Mouse (Mus musculus) hindbrain, embryonic 14.5 days (tissue): ENCODE measurements at regions not wholly inside any gene's neighbourhood (a gene's known extent, or its start where the extent isn't known, plus 50 kb on each side); places are given as distances from the start of the nearest gene placed in this dataset.
"Not testable (repeated sequence)": the region's sequence is repeated elsewhere in the genome, so short reads cannot be mapped to it uniquely, and the experiment has no call there.

Experiments used
- ATAC-seq: fragments of 200-750 bp; cut with Nextera tagmentation; 2 replicates; pipeline ENCODE4 v1.8.0; 2017; ENCODE audit warnings: moderate number of reproducible peaks, mild to moderate bottlenecking, moderate TSS enrichment, moderate library complexity; ENCODE audit not compliant: low FRiP score
- DNase-seq: peaks from one replicate; pipeline ENCODE4 v3.0.0-alpha.2; 2015; ENCODE audit warnings: low spot score
- H3K27ac ChIP-seq: fragments of 300-500 bp; sonication (generic); 2 replicates; pipeline ENCODE4 v1.5.1; 2014; ENCODE audit warnings: mild to moderate bottlenecking, moderate library complexity
- H3K27me3 ChIP-seq: fragments of 300-500 bp; sonication (generic); 2 replicates; pipeline ENCODE4 v1.6.1; 2014; ENCODE audit warnings: mild to moderate bottlenecking, low read length, mixed read lengths; ENCODE audit not compliant: control insufficient read depth, insufficient read depth
- H3K36me3 ChIP-seq: fragments of 300-500 bp; sonication (generic); replicated peaks from 2 replicates; pipeline ENCODE4 v1.6.1; 2014; ENCODE audit not compliant: control insufficient read depth, insufficient read depth
- H3K4me1 ChIP-seq: fragments of 300-500 bp; sonication (generic); replicated peaks from 2 replicates; pipeline ENCODE4 v1.6.1; 2014; ENCODE audit warnings: antibody characterized with exemption, low read length, mixed read lengths; ENCODE audit not compliant: control insufficient read depth, insufficient read depth
- H3K4me2 ChIP-seq: fragments of 300-500 bp; sonication (generic); replicated peaks from 2 replicates; pipeline ENCODE4 v1.6.1; 2014; ENCODE audit warnings: mild to moderate bottlenecking, moderate library complexity
- H3K4me3 ChIP-seq: fragments of 300-500 bp; sonication (generic); replicated peaks from 2 replicates; pipeline ENCODE4 v1.5.1; 2014; ENCODE audit warnings: mild to moderate bottlenecking, low read length
- H3K9ac ChIP-seq: fragments of 300-500 bp; sonication (generic); 2 replicates; pipeline ENCODE4 v1.6.1; 2014
- H3K9me3 ChIP-seq: fragments of 300-500 bp; sonication (generic); 2 replicates; pipeline ENCODE4 v1.6.1; 2016; ENCODE audit warnings: low read length; ENCODE audit not compliant: control insufficient read depth
- WGBS: fragments of 180-500 bp; shearing (Covaris S2); extraction: QIAGEN DNeasy Blood & Tissue Kit; methylation state at CpG from one replicate; pipeline ENCODE4 v1.1.7; 2014; 5-methylcytosine and 5-hydroxymethylcytosine counted together

DNA sequence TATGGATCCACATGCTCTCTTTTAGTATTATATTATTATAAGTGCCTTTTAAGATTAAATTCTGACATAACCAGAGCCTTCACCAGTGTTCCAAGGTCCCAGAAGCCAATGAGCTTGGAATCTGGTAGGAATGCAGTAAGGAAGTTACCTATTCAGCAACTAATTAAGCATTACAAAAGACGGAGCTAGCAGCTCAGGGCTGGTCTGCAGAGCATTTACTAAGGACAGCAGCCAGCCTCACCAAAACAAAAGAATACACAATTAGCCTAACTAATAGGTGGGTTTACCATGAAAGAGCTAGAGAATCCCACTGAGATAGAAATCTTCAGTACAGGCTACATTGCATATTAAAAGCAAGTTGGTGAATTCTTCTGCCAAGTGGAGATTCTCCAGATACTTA lies 164.1 kb downstream of the Rdh14 start:
- not testable (repeated sequence) for H3K27ac ChIP-seq, H3K4me3 ChIP-seq, H3K36me3 ChIP-seq, H3K4me1 ChIP-seq, H3K27me3 ChIP-seq, H3K9me3 ChIP-seq, DNase-seq, ATAC-seq, H3K9ac ChIP-seq, H3K4me2 ChIP-seq
- WGBS: 80% methylated on average over 1 of the region's 1 CpGs

DNA sequence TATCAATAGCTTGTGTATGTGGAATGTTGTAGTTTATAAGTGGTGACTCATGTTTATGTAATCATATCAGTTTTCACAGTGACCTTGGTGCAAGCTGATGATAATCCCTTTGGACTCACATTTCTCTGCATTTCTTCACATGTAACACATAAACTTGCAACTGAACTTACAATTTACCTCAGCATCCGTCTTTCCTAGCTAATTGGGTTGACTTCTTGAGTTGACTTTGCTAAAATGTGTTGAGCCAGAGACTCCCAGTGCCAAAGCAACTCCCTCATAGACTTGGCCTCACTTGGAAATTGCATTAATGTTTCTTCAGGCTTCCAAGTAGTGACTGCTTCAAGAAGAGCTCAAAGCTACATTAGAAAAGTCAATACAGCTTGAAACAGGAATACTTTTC lies 172.4 kb downstream of the Rdh14 start:
- no peak for ATAC-seq
- WGBS: 63% methylated on average over 1 of the region's 1 CpGs
- H3K27ac ChIP-seq: no peak overlapping the region
- H3K9ac ChIP-seq: no peak overlapping the region
- no peaks in the 10 kb centered on the region for H3K36me3 ChIP-seq
- H3K4me2 ChIP-seq: no peak overlapping the region
- no peak for DNase-seq
- H3K9me3 ChIP-seq: no peaks in the 10 kb centered on the region
- H3K27me3 ChIP-seq: no peaks in the 10 kb centered on the region
- no peak overlapping the region for H3K4me3 ChIP-seq
- no peaks in the 10 kb centered on the region for H3K4me1 ChIP-seq

DNA sequence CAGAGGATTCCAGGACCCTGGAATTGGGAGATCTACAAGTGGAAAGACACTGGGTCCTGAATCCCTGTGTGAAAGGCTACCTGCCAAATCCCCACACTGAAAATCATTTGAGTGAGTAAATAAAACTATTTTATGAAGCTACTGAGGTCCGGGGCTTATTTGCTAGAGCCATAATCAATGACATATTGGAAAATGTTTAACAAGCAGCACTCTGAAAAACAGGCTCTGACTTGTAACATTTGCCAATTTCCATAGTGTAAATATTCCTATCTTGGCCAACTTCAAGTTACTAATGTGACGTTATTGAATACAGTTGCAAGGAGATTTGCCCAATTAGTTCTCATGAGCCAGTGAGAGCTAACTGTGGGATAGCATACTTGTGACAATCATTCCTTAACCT lies 177.3 kb downstream of the Rdh14 start:
- DNase-seq (no peak), ATAC-seq (no peak)
- no peaks in the 10 kb centered on the region for H3K36me3 ChIP-seq
- H3K4me2 ChIP-seq: no peak overlapping the region
- H3K27me3 ChIP-seq: no peaks in the 10 kb centered on the region
- H3K4me1 ChIP-seq: no peaks in the 10 kb centered on the region
- no peak overlapping the region for H3K4me3 ChIP-seq
- no peak overlapping the region for H3K27ac ChIP-seq
- 91% methylated on average over 2 of the region's 2 CpGs for WGBS
- no peaks in the 10 kb centered on the region for H3K9me3 ChIP-seq
- H3K9ac ChIP-seq: no peak overlapping the region

- Histone ChIP-seq H3K9me3 (no peaks in the 10 kb centered on the region), H3K9ac (no peak overlapping the region), H3K27me3 (no peaks in the 10 kb centered on the region), H3K4me1 (no peaks in the 10 kb centered on the region), H3K4me2 (no peak overlapping the region), H3K36me3 (no peaks in the 10 kb centered on the region), H3K4me3 (no peak overlapping the region), H3K27ac (no peak overlapping the region)
- DNase-seq (no peak), ATAC-seq (no peak)
- 57% methylated on average over 11 of the region's 11 CpGs for WGBS
Measured at GRCm38 (mm10) chr12:10571643-10572377, 181.2 kb downstream of the Rdh14 start.

DNA sequence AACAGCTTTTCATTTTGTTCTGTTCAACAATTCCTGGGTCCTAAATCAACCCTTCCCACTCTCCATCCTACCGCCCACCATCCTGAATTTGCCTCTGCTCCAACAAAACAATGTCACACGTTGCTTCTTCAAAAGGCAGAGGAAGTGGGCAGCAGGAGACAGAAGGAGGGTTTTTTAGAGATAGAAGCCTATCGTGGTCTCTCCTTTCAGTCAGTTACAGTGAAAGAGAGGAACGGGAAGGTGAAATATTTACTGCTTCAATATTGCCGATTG lies 181.7 kb downstream of the Rdh14 start:
- no peak overlapping the region for H3K4me3 ChIP-seq
- 71% methylated on average over 5 of the region's 5 CpGs for WGBS
- no peaks in the 10 kb centered on the region for H3K9me3 ChIP-seq
- ATAC-seq (no peak), DNase-seq (no peak)
- H3K27me3 ChIP-seq: no peaks in the 10 kb centered on the region
- H3K27ac ChIP-seq: no peak overlapping the region
- no peak overlapping the region for H3K9ac ChIP-seq
- no peaks in the 10 kb centered on the region for H3K36me3 ChIP-seq
- no peaks in the 10 kb centered on the region for H3K4me1 ChIP-seq
- H3K4me2 ChIP-seq: no peak overlapping the region

DNA sequence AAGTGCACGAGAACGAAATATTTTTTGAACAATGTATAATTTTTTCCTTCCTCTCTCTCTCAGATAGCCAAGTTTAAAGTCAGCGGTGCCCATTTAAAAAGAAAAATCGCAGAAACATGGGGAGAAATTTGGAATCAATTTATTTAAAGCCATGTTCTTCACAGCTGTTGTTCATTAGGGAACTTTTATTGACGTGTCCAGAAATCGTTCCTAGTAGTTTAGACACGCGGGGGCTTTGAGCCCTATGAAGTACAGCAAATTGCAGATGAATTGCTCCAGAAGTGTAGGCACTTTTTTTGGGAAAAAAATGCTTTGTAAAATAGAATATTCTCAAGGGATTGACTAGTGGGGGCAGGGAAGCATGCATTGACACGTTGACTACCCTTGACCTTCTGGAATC lies 182.8 kb downstream of the Rdh14 start:
- no peak for ATAC-seq
- WGBS: 90% methylated on average over 9 of the region's 9 CpGs
- no peak for DNase-seq
- Histone ChIP-seq H3K36me3 (no peaks in the 10 kb centered on the region), H3K4me2 (no peak overlapping the region), H3K9me3 (no peaks in the 10 kb centered on the region), H3K27me3 (no peaks in the 10 kb centered on the region), H3K27ac (no peak overlapping the region), H3K4me1 (no peaks in the 10 kb centered on the region), H3K4me3 (no peak overlapping the region), H3K9ac (no peak overlapping the region)

- Histone ChIP-seq H3K4me2 (no peak overlapping the region), H3K4me1 (no peaks in the 10 kb centered on the region), H3K36me3 (no peaks in the 10 kb centered on the region), H3K27ac (no peak overlapping the region), H3K4me3 (no peak overlapping the region), H3K27me3 (no peaks in the 10 kb centered on the region), H3K9me3 (no peaks in the 10 kb centered on the region), H3K9ac (no peak overlapping the region)
- ATAC-seq (no peak), DNase-seq (no peak)
- WGBS: 79% methylated on average over 4 of the region's 4 CpGs
Measured at GRCm38 (mm10) chr12:10582840-10583614, 192.5 kb downstream of the Rdh14 start.

GRCm38 (mm10) chr12:10584026-10584425 lies 193.5 kb downstream of the Rdh14 start:
- Histone ChIP-seq H3K27ac (no peak overlapping the region), H3K9ac (no peak overlapping the region), H3K4me3 (no peak overlapping the region), H3K4me2 (no peak overlapping the region), H3K4me1 (no peaks in the 10 kb centered on the region), H3K36me3 (no peaks in the 10 kb centered on the region), H3K27me3 (no peaks in the 10 kb centered on the region), H3K9me3 (no peaks in the 10 kb centered on the region)
- ATAC-seq: no peak
- DNase-seq: no peak
- WGBS: 64% methylated on average over 7 of the region's 7 CpGs

- no peak overlapping the region for H3K27ac ChIP-seq
- H3K4me1 ChIP-seq: no peaks in the 10 kb centered on the region
- ATAC-seq: peak; percentile 92
Measured at GRCm38 (mm10) chr12:10589537-10589936, 199.0 kb downstream of the Rdh14 start.

More at GRCm38 (mm10) chr12:10589537-10589936, 199.0 kb downstream of the Rdh14 start:
- no peaks in the 10 kb centered on the region for H3K36me3 ChIP-seq
- no peak overlapping the region for H3K4me3 ChIP-seq
- H3K27me3 ChIP-seq: no peaks in the 10 kb centered on the region
- no peak overlapping the region for H3K9ac ChIP-seq
- WGBS: 43% methylated on average over 8 of the region's 8 CpGs
- H3K9me3 ChIP-seq: no peaks in the 10 kb centered on the region
- no peak overlapping the region for H3K4me2 ChIP-seq
- DNase-seq: peak; percentile 96
